Mouse (Mus musculus): Measurements from ENCODE around the gene Orm1.

GRCm38 (mm10) chr4:63385253-63385652, 40.9 kb downstream of the Orm1 start:
- no peak for TF ChIP-seq POLR2A (IDR thresholded peaks at IDR 0.05; ENCODE audit: borderline replicate concordance, control insufficient read depth, low read depth, low read length)
- TF ChIP-seq CTCF (IDR thresholded peaks at IDR 0.05; ENCODE audit: control insufficient read depth, insufficient read depth, low read length), result no peak

Data from bone marrow, adult 2 months (tissue).